Mouse (Mus musculus) kidney, postnatal 0 days (tissue): Measurements from ENCODE around the gene Rdm1. TPM values are rescaled to one million over a fixed set of nuclear protein-coding genes. Genes with fewer than 3 reads are reported as not detected.
A peak's percentile ranks its signal among the peaks of the same experiment; 100 is the strongest.
"Not testable (repeated sequence)": the region's sequence is repeated elsewhere in the genome, so short reads cannot be mapped to it uniquely, and the experiment has no call there.

ENCODE experiments used
- ATAC-seq: fragments of 200-750 bp; cut with Nextera tagmentation; replicated peaks from 2 replicates; pipeline ENCODE4 v1.8.0; 2017; ENCODE audit warnings: low read depth, moderate number of reproducible peaks, moderate TSS enrichment, moderate library complexity; ENCODE audit not compliant: low FRiP score
- DNase-seq: peaks from one replicate; pipeline ENCODE4 v3.0.0-alpha.2; 2016; ENCODE audit warnings: low spot score
- H3K27ac ChIP-seq: fragments of 300-500 bp; sonication (generic); 2 replicates; pipeline ENCODE4 v1.5.1; 2014; ENCODE audit warnings: mild to moderate bottlenecking
- H3K27me3 ChIP-seq: fragments of 300-500 bp; sonication (generic); 2 replicates; pipeline ENCODE4 v1.6.1; 2014; ENCODE audit warnings: low read length, mixed read lengths; ENCODE audit not compliant: insufficient read depth
- H3K36me3 ChIP-seq: fragments of 300-500 bp; sonication (generic); 2 replicates; pipeline ENCODE4 v1.6.1; 2014; ENCODE audit warnings: low read length, mixed read lengths; ENCODE audit not compliant: insufficient read depth
- H3K4me1 ChIP-seq: fragments of 300-500 bp; sonication (generic); replicated peaks from 2 replicates; pipeline ENCODE4 v1.6.1; 2014; ENCODE audit warnings: antibody characterized with exemption, low read length, mixed read lengths; ENCODE audit not compliant: insufficient read depth
- H3K4me2 ChIP-seq: fragments of 300-500 bp; sonication (generic); 2 replicates; pipeline ENCODE4 v1.6.1; 2014; ENCODE audit warnings: mild to moderate bottlenecking, low read length, moderate library complexity, mixed read lengths
- H3K4me3 ChIP-seq: fragments of 300-500 bp; sonication (generic); replicated peaks from 2 replicates; pipeline ENCODE4 v1.5.1; 2014; ENCODE audit warnings: low read depth, low read length
- H3K9ac ChIP-seq: fragments of 300-500 bp; sonication (generic); 2 replicates; pipeline ENCODE4 v1.6.1; 2014; ENCODE audit warnings: low read depth, low read length
- H3K9me3 ChIP-seq: fragments of 300-500 bp; sonication (generic); replicated peaks from 2 replicates; pipeline ENCODE4 v1.6.1; 2016; ENCODE audit warnings: low read length, inconsistent platforms, mixed read lengths
- CTCF ChIP-seq: IDR thresholded peaks from 2 replicates; pipeline ENCODE4 v1.5.1; 2016; ENCODE audit warnings: antibody characterized with exemption, low read depth, mild to moderate bottlenecking, moderate library complexity
- WGBS: fragments of 180-500 bp; shearing (Covaris S2); extraction: QIAGEN DNeasy Blood & Tissue Kit; methylation state at CpG from one replicate; pipeline ENCODE4 v1.1.7; 2014; 5-methylcytosine and 5-hydroxymethylcytosine counted together
- polyA plus RNA-seq: library from polyadenylated mRNA; unstranded; fragments of >200 nt; fragmentation: Nextera tagmentation; extraction: Ambion mirVana; gene quantifications from 2 replicates; pipeline ENCODE4 v1.2.1, GENCODE M21; 2015

Rdm1 gene
- polyA plus RNA-seq, 1 experiment from 2014 or later, result 37.6 TPM

DNA sequence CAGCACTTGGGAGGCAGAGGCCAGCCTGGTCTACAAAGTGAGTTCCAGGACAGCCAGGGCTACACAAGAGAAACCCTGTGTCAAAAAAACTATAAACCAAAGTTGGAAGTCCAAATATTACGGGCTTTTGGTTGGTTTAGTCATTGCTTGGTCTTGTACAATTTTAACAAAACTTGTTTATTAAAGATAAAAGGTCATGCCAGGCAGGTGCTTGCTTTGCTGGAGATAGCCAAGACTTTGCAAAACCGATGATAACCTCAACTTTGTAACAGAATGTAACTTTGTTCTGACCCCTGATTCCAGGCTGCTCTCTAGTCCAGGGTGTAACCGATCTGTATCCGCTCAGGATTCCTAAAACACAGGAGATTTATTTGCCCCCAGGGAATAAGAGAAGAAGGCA is 29.4 kb downstream of the Rdm1 start:
- Histone ChIP-seq H3K9me3 (no peaks in the 10 kb centered on the region), H3K4me3 (no peak overlapping the region), H3K4me1 (0 out of 2 replicates have a peak, but pooled peaks cover 3% of the 10 kb centered on the region), H3K4me2 (no peak overlapping the region), H3K27me3 (no peaks in the 10 kb centered on the region), H3K36me3 (no peaks in the 10 kb centered on the region), H3K27ac (no peak overlapping the region), H3K9ac (no peak overlapping the region)
- ATAC-seq, result no peak
- no peak for TF ChIP-seq CTCF
- no peak for DNase-seq
- WGBS, result 65% methylated on average over 4 of the region's 4 CpGs

- 0 out of 2 replicates have a peak, but pooled peaks cover 3% of the 10 kb centered on the region for H3K4me1 ChIP-seq
- no peak overlapping the region for H3K4me3 ChIP-seq
- H3K9ac ChIP-seq, result peak overlapping the region; percentile 79; the same call in 1 of the 2 replicates
- peak overlapping the region; percentile 48 for H3K4me2 ChIP-seq
- ATAC-seq (no peak; the same call in 1 of the 2 replicates), DNase-seq (no peak)
- no peaks in the 10 kb centered on the region for H3K9me3 ChIP-seq
- no peak for TF ChIP-seq CTCF
- H3K27me3 ChIP-seq, result no peaks in the 10 kb centered on the region
- H3K27ac ChIP-seq, result peak overlapping the region; percentile 96
- WGBS, result 7% methylated on average over 3 of the region's 3 CpGs
- no peaks in the 10 kb centered on the region for H3K36me3 ChIP-seq
Measured at GRCm38 (mm10) chr11:101657528-101657885, 30.5 kb downstream of the Rdm1 start.

DNA sequence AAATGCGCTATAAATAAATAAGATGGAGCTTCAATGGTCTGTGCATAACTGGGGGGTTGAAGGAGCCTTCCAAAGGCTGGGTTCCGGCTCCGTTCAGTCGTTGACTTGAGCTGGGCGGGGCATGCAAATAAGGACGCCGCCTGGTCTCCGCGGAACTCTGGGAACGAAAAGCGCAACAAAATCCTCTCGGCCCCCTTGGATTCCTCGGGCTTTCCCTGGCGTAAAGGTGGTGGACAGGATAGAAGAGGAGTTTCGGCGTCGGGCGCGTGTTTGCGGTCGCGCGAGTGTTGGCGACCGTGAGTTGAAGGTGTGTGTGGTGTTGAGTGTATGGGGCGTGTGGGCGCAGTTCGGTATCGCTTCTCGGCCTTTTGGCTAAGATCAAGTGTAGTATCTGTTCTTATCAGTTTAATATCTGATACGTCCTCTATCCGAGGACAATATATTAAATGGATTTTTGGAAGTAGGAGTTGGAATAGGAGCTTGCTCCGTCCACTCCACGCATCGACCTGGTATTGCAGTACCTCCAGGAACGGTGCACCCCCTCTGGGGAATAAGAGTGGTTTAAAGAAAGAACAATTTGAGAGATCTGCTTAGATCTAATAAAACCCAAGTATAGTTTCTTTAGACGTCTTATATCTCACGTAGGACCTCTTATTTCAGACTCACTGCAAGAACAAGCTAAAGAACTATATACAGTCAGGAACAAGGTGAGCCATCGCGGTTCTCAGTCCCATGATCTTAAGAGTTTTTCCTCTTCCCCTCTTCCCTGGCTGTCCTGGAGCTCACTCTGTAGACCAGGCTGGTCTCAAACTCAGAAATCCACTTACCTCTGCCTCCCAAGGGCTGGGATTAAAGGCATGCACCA is 31.1 kb downstream of the Rdm1 start:
- WGBS, result under 1% methylated on average over 37 of the region's 40 CpGs

GRCm38 (mm10) chr11:101658751-101659558 is 32.0 kb downstream of the Rdm1 start:
- Histone ChIP-seq H3K36me3 (no peaks in the 10 kb centered on the region), H3K9me3 (no peaks in the 10 kb centered on the region), H3K4me2 (no peak overlapping the region), H3K9ac (no peak overlapping the region), H3K27ac (peak overlapping the region; percentile 20), H3K4me1 (0 out of 2 replicates have a peak, but pooled peaks cover 3% of the 10 kb centered on the region), H3K27me3 (no peaks in the 10 kb centered on the region), H3K4me3 (no peak overlapping the region)
- whole genome bisulfite sequencing, result 31% methylated on average over 10 of the region's 10 CpGs
- DNase-seq (peak; percentile 88), ATAC-seq (peak; percentile 30)
- TF ChIP-seq CTCF, result peak; percentile 98

More for the DNA sequence above, 31.1 kb downstream of the Rdm1 start:
- Histone ChIP-seq H3K9ac (peak overlapping the region; percentile 79), H3K4me2 (peak overlapping the region; percentile 48), H3K27ac (peak overlapping the region; percentile 96)
- ATAC-seq (peak; percentile 88), DNase-seq (peak; percentile 98)
- not testable (repeated sequence) for H3K27me3 ChIP-seq, H3K36me3 ChIP-seq, H3K4me3 ChIP-seq, H3K4me1 ChIP-seq, H3K9me3 ChIP-seq

DNA sequence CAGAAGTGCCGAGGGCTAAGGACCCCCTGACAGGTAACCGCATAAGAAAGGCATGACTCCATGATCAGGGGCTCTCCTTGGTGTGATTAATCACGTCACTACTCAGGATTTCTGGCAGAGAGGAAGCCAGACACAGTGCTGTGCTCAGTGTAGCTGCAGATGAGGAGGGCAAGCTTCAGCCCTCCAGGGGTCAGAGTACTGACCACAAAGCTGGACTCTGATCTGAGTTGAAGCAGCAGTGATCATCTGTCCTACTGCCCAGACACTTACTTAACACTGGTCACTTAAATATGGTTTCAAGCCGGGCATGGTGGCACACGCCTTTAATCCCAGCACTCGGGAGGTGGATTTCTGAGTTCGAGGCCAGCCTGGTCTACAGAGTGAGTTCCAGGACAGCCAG is 34.2 kb downstream of the Rdm1 start:
- ATAC-seq, result no peak

DNA sequence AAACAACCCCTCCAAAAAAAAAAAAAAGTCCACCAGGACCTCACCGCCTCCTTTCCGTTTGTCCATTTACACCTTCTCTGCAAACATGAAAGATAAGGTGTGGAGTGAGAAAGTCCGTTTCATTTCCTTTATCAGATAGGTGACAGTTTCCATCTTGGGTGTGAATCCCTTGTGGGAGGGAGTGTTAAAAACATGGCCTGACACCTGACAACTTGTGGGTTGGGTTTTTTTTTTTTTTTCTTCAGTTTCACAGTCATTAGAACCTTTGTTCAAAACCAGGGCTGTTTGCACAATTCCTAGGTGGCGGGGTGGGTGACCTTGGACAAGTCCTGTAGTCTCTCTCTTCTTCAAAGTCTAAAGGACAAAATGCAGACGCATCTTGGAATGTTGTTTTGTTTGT is 34.8 kb downstream of the Rdm1 start:
- 41% methylated on average over 5 of the region's 5 CpGs for WGBS
- H3K9me3 ChIP-seq, result no peaks in the 10 kb centered on the region

More for the DNA sequence above, 34.2 kb downstream of the Rdm1 start:
- Histone ChIP-seq H3K4me1 (0 out of 2 replicates have a peak, but pooled peaks cover 3% of the 10 kb centered on the region), H3K9ac (no peak overlapping the region), H3K27ac (no peak overlapping the region), H3K9me3 (no peaks in the 10 kb centered on the region), H3K4me3 (no peak overlapping the region), H3K36me3 (no peaks in the 10 kb centered on the region), H3K4me2 (no peak overlapping the region), H3K27me3 (no peaks in the 10 kb centered on the region)
- DNase-seq, result no peak
- WGBS, result 59% methylated on average over 7 of the region's 7 CpGs
- no peak for TF ChIP-seq CTCF

More for the DNA sequence above, 34.8 kb downstream of the Rdm1 start:
- Histone ChIP-seq H3K4me2 (no peak overlapping the region), H3K27me3 (no peaks in the 10 kb centered on the region), H3K36me3 (no peaks in the 10 kb centered on the region), H3K9ac (no peak overlapping the region), H3K27ac (no peak overlapping the region), H3K4me1 (0 out of 2 replicates have a peak, but pooled peaks cover 3% of the 10 kb centered on the region), H3K4me3 (no peak overlapping the region)
- ATAC-seq (no peak), DNase-seq (no peak)
- TF ChIP-seq CTCF, result no peak
